Mouse (Mus musculus): ENCODE results near the gene Acadsb. TPM values are rescaled to one million over a fixed set of nuclear protein-coding genes. Genes with fewer than 3 reads are reported as not detected.

Gene Acadsb
- 48.1 TPM for polyA plus RNA-seq (2015; fragmentation: Illumina TruSeq; extraction: RNeasy Lipid Tissue Mini Kit (QIAGEN cat#74804); ENCODE audit: insufficient read depth, low replicate concordance)

DNA sequence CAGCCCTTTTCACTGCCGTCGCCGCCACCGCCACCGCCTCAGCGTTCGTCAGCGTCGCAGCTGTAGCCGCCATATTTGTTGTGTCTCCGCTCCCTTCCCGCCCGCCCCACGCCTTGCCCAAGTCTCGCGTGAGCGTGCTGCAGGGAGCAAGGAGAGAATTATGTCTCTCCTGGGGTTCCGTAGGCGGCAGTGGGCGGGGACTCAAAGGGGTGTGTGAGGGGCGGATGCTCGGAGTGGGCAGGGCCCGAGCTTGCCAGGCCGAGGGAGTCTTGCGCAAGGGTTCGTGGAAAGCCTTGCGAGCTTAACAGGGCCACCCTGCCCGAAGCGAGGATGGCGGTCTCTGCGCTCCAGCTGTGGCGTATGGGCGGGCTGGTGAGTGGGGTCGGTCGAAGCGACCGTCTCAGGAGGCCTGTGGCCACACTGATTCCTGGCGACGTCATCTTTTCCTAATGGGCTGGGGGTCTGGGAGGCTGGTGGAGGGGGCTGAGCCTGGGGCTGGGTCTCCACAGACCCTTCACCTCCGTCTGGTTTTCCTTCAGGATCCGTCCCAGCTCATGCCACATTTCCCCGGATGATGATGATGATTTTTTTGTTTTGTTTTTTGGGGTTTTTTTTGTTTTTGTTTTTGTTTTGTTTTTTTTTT, at the start of gene Acadsb, which contains the start of gene Ikzf5:
Acadsb (plus strand) TSS at position 186 of the 643 bp plus-strand sequence.
Ikzf5 (minus strand) TSS at position 106 of the 643 bp plus-strand sequence.

DNA sequence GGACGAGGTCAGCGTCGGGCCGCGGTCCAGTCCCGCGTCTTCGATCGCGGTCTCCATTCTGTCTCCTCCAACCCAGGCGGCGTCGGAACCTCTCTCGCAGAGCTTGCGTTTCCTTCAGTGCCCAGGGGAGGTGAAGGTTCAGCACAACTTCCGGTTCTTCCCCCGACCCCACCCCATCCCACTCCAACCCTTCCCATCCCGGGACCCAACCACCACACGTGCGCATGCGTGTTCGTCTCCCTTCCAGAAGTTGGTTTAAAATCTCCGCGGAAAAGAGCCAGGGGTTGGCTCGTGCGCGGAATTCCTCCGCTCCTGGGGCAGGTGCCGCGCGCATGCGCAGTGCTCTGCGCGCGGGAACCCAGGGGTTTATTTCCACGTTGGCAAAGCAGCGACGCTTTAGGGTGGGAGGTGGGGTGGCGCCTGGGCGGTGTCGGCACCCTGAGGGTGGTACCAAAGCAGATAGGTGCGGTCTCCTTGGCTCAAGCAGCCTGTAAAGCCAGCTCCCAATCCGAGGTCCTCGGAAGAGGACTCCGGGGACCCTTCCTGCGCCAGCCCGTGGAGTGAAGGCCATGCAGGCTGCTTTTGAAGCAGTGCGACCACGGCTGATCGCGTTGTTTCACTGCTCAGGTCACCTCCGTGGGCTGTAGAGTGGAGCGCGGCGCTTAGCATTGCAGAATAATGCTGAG, 47.6 kb upstream of the Acadsb start, which contains the start of gene 2310057M21Rik:
2310057M21Rik (minus strand) TSS at position 145 of the 686 bp plus-strand sequence.

DNA sequence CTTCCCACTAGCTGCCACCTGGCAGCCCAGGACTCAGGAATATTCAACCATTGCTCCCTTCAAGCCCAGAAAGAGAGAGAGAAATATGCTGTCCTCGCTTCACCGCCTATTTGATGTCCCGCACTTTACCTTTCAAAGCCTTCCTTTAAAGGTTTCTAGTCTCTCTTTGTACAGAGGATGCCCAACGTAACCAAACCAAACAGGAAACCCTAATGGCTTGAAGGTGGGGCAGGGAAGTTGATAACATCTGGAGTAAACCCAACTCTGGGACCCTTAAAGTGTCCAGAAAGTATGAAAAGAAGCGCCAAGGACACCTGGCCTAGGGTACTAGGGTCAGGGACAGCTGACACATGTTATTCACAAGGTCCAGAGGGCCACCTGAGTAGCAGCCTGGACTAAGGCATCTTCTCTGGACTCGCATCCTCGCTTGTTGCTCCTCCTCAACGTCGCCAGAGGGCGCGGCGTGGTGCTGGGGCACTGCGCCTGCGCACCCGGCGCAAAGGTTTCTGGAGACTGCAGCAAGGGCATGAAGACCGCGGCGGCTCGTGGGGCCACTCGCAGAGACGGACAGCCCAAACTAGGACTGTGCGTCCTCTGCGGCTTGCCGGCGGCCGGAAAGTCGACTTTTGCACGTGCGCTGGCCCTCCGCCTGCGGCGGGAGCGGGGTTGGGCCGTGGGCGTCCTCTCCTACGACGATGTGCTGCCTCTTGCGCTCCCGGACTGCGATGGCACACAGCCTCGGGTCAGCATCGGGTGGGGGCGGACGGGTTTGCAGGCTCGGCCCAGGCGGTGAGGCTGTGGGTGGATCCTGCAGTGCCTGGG, 39.5 kb upstream of the Acadsb start, which contains the start of gene Pstk:
Pstk (plus strand) TSS at position 494 of the 822 bp plus-strand sequence.

Other genes starting within 250 kb of the Acadsb start
- gene 5430419D17Rik, start 236.2 kb upstream of the Acadsb start, polyA plus RNA-seq (2015; fragmentation: Illumina TruSeq; extraction: RNeasy Lipid Tissue Mini Kit (QIAGEN cat#74804); ENCODE audit: insufficient read depth, low replicate concordance): not detected
- not detected for gene Cuzd1, start 88.3 kb upstream of the Acadsb start, polyA plus RNA-seq (2015; fragmentation: Illumina TruSeq; extraction: RNeasy Lipid Tissue Mini Kit (QIAGEN cat#74804); ENCODE audit: insufficient read depth, low replicate concordance)
- gene Fam24b, start 81.1 kb upstream of the Acadsb start, polyA plus RNA-seq (2015; fragmentation: Illumina TruSeq; extraction: RNeasy Lipid Tissue Mini Kit (QIAGEN cat#74804); ENCODE audit: insufficient read depth, low replicate concordance): not detected
- gene Fam24a, start 76.7 kb upstream of the Acadsb start, polyA plus RNA-seq (2015; fragmentation: Illumina TruSeq; extraction: RNeasy Lipid Tissue Mini Kit (QIAGEN cat#74804); ENCODE audit: insufficient read depth, low replicate concordance): not detected
- 9.3 TPM for gene 2310057M21Rik, start 47.8 kb upstream of the Acadsb start, polyA plus RNA-seq (2015; fragmentation: Illumina TruSeq; extraction: RNeasy Lipid Tissue Mini Kit (QIAGEN cat#74804); ENCODE audit: insufficient read depth, low replicate concordance)
- 29.6 TPM for gene Pstk, start 39.5 kb upstream of the Acadsb start, polyA plus RNA-seq (2015; fragmentation: Illumina TruSeq; extraction: RNeasy Lipid Tissue Mini Kit (QIAGEN cat#74804); ENCODE audit: insufficient read depth, low replicate concordance)
- 29.0 TPM for gene Ikzf5, start 80 bp upstream of the Acadsb start, polyA plus RNA-seq (2015; fragmentation: Illumina TruSeq; extraction: RNeasy Lipid Tissue Mini Kit (QIAGEN cat#74804); ENCODE audit: insufficient read depth, low replicate concordance)
- gene Hmx3, start 132.3 kb downstream of the Acadsb start, polyA plus RNA-seq (2015; fragmentation: Illumina TruSeq; extraction: RNeasy Lipid Tissue Mini Kit (QIAGEN cat#74804); ENCODE audit: insufficient read depth, low replicate concordance): not detected
- gene Hmx2, start 138.2 kb downstream of the Acadsb start, polyA plus RNA-seq (2015; fragmentation: Illumina TruSeq; extraction: RNeasy Lipid Tissue Mini Kit (QIAGEN cat#74804); ENCODE audit: insufficient read depth, low replicate concordance): not detected
- gene Bub3, start 149.6 kb downstream of the Acadsb start, polyA plus RNA-seq (2015; fragmentation: Illumina TruSeq; extraction: RNeasy Lipid Tissue Mini Kit (QIAGEN cat#74804); ENCODE audit: insufficient read depth, low replicate concordance): 54.0 TPM